11 mouse cellular contexts compared by ENCODE assay signal in the genomic region with DNA sequence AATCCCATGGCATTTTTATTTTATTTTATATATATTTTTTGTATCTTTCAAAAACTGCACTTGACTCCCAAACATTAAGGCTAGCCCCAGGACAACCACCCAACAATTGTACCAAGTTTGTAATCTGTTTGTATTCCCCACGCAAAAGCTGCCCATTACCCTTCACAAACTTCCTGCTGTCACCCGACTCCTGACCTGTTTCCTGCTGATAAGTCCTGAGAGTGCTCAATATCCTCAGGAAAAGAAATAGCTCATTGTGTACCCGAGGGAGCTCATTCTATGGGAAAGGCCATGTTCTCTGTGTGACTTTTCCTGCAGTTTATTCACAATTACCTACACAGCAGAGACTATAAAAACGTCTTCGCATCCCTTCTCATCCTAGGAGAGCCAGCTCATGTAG. TPM values are rescaled to one million over a fixed set of nuclear protein-coding genes. Genes with fewer than 3 reads are reported as not detected.
DNase-seq lines count a peak whose midpoint lies in the region; ATAC-seq and TF ChIP-seq lines count a peak whose summit lies in the region.
"Had no signal": no experiment of that assay in that cellular context is flagged by ENCODE, and none has a peak within 500 bp of the region (broad histone marks: within the 10 kb centered on the region; RNA-seq: fewer than 3 reads in every experiment).

No protein-coding gene starts in this region.

- H3K27me3 ChIP-seq in heart, postnatal 0 days (ENCODE audit: control insufficient read depth, insufficient read depth, low read length), result no peaks in the 10 kb centered on the region
- H3K27me3 ChIP-seq in liver, embryonic 12.5 days (replicated peaks), result no peaks in the 10 kb centered on the region

- TF ChIP-seq EP300 in heart, postnatal 0 days (IDR thresholded peaks at IDR 0.05; ENCODE audit: low read depth), result peak; percentile 96

- H3K9me3 ChIP-seq in heart, postnatal 0 days (replicated peaks; ENCODE audit: control insufficient read depth, low read length), result no peaks in the 10 kb centered on the region
- no peaks in the 10 kb centered on the region for H3K9me3 ChIP-seq in liver, embryonic 12.5 days (replicated peaks)

- H3K36me3 ChIP-seq in heart, postnatal 0 days (replicated peaks; ENCODE audit: control insufficient read depth, insufficient read depth, low read length), result no peaks in the 10 kb centered on the region
- H3K36me3 ChIP-seq in liver, embryonic 12.5 days, result no peaks in the 10 kb centered on the region

- TF ChIP-seq CTCF in layer of hippocampus, adult 2 months (conservative IDR thresholded peaks at IDR 0.05), result no peak
- TF ChIP-seq CTCF in heart, postnatal 0 days (IDR thresholded peaks at IDR 0.05; ENCODE audit: low read depth), result no peak

- no peak overlapping the region for H3K4me2 ChIP-seq in heart, postnatal 0 days (ENCODE audit: low read depth, low read length)
- H3K4me2 ChIP-seq in liver, embryonic 12.5 days, result no peak overlapping the region

- peak; percentile 73 for ATAC-seq in heart, postnatal 0 days (ENCODE audit: insufficient read depth, low read depth)
- no peak for ATAC-seq in liver, embryonic 12.5 days

- H3K4me3 ChIP-seq in layer of hippocampus, adult 2 months, result no peak overlapping the region
- no peak overlapping the region for H3K4me3 ChIP-seq in heart, postnatal 0 days (ENCODE audit: low read depth, low read length)
- H3K4me3 ChIP-seq in liver, embryonic 12.5 days, result no peak overlapping the region

- DNase-seq in layer of hippocampus, adult 2 months (ENCODE audit: low spot score in 2 of 2), result no peak
- DNase-seq in layer of hippocampus, postnatal 25 days (ENCODE audit: extremely low spot score in 1 of 2, low spot score in 1 of 2), result no peak
- peak; percentile 53 for DNase-seq in heart, postnatal 0 days (ENCODE audit: low spot score)
- DNase-seq in mesoderm, embryonic 11.5 days (ENCODE audit: low read depth, low spot score), result peak; percentile 30
- no peak for DNase-seq in cerebellum, postnatal 4 days (ENCODE audit: low spot score in 2 of 2)
- DNase-seq in spleen, adult 18-20 months, result no peak
- DNase-seq in frontal cortex, postnatal 36 days (ENCODE audit: low spot score in 2 of 2), result no peak
- DNase-seq: midbrain, embryonic 14.5 days had no signal

- 29% methylated on average over 5 of the region's 5 CpGs for WGBS in heart, postnatal 0 days
- 10% methylated on average over 5 of the region's 5 CpGs for WGBS in liver, embryonic 12.5 days (ENCODE audit: insufficient replicate concordance)

- no peak overlapping the region for H3K9ac ChIP-seq in heart, postnatal 0 days (replicated peaks; ENCODE audit: low read depth, low read length)
- H3K9ac ChIP-seq in liver, embryonic 12.5 days, result no peak overlapping the region

- peaks cover 8% of the 10 kb centered on the region for H3K4me1 ChIP-seq in heart, postnatal 0 days (ENCODE audit: control insufficient read depth, insufficient read depth)
- peaks cover 18% of the 10 kb centered on the region for H3K4me1 ChIP-seq in liver, embryonic 12.5 days

- peak overlapping the region; percentile 51; the same call in 1 of the 2 replicates for H3K27ac ChIP-seq in layer of hippocampus, adult 2 months
- peak overlapping the region; percentile 69 for H3K27ac ChIP-seq in heart, postnatal 0 days (ENCODE audit: low read depth)
- H3K27ac ChIP-seq in liver, embryonic 12.5 days, result 0 out of 2 replicates have a peak overlapping the region, but pooled peaks have one; percentile 16

RNA-seq across cellular contexts. Expression of gene Clec9a, which starts 17.1 kb away (rescaled TPM):
- total RNA-seq in layer of hippocampus, adult 2 months (2021), result not detected
- total RNA-seq in layer of hippocampus, postnatal 25 days (2021), result not detected
- not detected in 2 replicates for total RNA-seq in heart, postnatal 0 days (2014; rRNA removed; ENCODE audit: low replicate concordance)
- polyA plus RNA-seq in heart, postnatal 0 days (2015; fragmentation: Nextera tagmentation; extraction: Ambion mirVana), result 0.22 and 0.23 TPM in 2 replicates
- polyA plus RNA-seq in liver, embryonic 12.5 days (2016; fragmentation: Nextera tagmentation; extraction: Ambion mirVana), result 0.29 and 0.39 TPM in 2 replicates
- polyA plus RNA-seq: cortical plate, adult 2 months; testis, adult 2 months had no signal

RNA-seq across cellular contexts. Expression of gene Clec1a, which starts 26.0 kb away (rescaled TPM):
- total RNA-seq in layer of hippocampus, adult 2 months (2021), result 1 to 10 TPM; 4.1 to 5.7 TPM
- total RNA-seq in layer of hippocampus, postnatal 25 days (2021), result 1 to 10 TPM; 3.1 to 3.5 TPM
- 8.9 and 23.3 TPM in 2 replicates for total RNA-seq in heart, postnatal 0 days (2014; rRNA removed; ENCODE audit: low replicate concordance)
- 9.1 and 10.5 TPM in 2 replicates for polyA plus RNA-seq in heart, postnatal 0 days (2015; fragmentation: Nextera tagmentation; extraction: Ambion mirVana)
- polyA plus RNA-seq in liver, embryonic 12.5 days (2016; fragmentation: Nextera tagmentation; extraction: Ambion mirVana), result 0.24 and 0.38 TPM in 2 replicates

RNA-seq across cellular contexts. Expression of gene Clec1b, which starts 28.7 kb away (rescaled TPM):
- total RNA-seq in layer of hippocampus, adult 2 months (2021), result not detected
- not detected for total RNA-seq in layer of hippocampus, postnatal 25 days (2021)
- 0.15 TPM in 1 of 2 replicates, not detected in the other for total RNA-seq in heart, postnatal 0 days (2014; rRNA removed; ENCODE audit: low replicate concordance)
- polyA plus RNA-seq in heart, postnatal 0 days (2015; fragmentation: Nextera tagmentation; extraction: Ambion mirVana), result 2.5 and 2.7 TPM in 2 replicates
- polyA plus RNA-seq in liver, embryonic 12.5 days (2016; fragmentation: Nextera tagmentation; extraction: Ambion mirVana), result 31.9 and 32.7 TPM in 2 replicates
- polyA plus RNA-seq: testis, adult 2 months had no signal

RNA-seq across cellular contexts. Expression of gene Clec12b, which starts 40.1 kb away (rescaled TPM):
- total RNA-seq in layer of hippocampus, adult 2 months (2021), result not detected
- not detected for total RNA-seq in layer of hippocampus, postnatal 25 days (2021)
- total RNA-seq in heart, postnatal 0 days (2014; rRNA removed; ENCODE audit: low replicate concordance), result not detected in 2 replicates
- polyA plus RNA-seq in heart, postnatal 0 days (2015; fragmentation: Nextera tagmentation; extraction: Ambion mirVana), result 0.11 and 0.16 TPM in 2 replicates
- not detected in 2 replicates for polyA plus RNA-seq in liver, embryonic 12.5 days (2016; fragmentation: Nextera tagmentation; extraction: Ambion mirVana)

Comparison
In these comparisons a context has a peak if more than half of its experiments do, and no peak if none do; other contexts are left out.
1. DNase-seq: peak in heart, postnatal 0 days (single experiment) and mesoderm, embryonic 11.5 days (single experiment); none in layer of hippocampus, adult 2 months (0 of 2), layer of hippocampus, postnatal 25 days (0 of 2), cerebellum, postnatal 4 days (0 of 2), spleen, adult 18-20 months (0 of 2) and frontal cortex, postnatal 36 days (0 of 2).
2. H3K27ac ChIP-seq: peak in every context shown above with its lines; median percentile 69 in heart, postnatal 0 days; 51 in layer of hippocampus, adult 2 months; 16 in liver, embryonic 12.5 days.